Mouse (Mus musculus) intestine, postnatal 0 days (tissue): ENCODE measurements at regions not wholly inside any gene's neighbourhood (a gene's known extent, or its start where the extent isn't known, plus 50 kb on each side); places are given as distances from the start of the nearest gene placed in this dataset.

Experiments
- ATAC-seq: fragments of 200-750 bp; cut with Nextera tagmentation; 2 replicates; pipeline ENCODE4 v1.8.0; 2017; ENCODE audit warnings: mild to moderate bottlenecking, moderate TSS enrichment, moderate library complexity
- H3K27ac ChIP-seq: fragments of 300-500 bp; sonication (generic); 2 replicates; pipeline ENCODE4 v1.5.1; 2014; ENCODE audit warnings: mild to moderate bottlenecking, low read depth, low read length, moderate library complexity
- H3K27me3 ChIP-seq: fragments of 300-500 bp; sonication (generic); replicated peaks from 2 replicates; pipeline ENCODE4 v1.6.1; 2014; ENCODE audit warnings: low read length, mixed read lengths; ENCODE audit not compliant: control insufficient read depth, insufficient read depth
- H3K36me3 ChIP-seq: fragments of 300-500 bp; sonication (generic); 2 replicates; pipeline ENCODE4 v1.6.1; 2014; ENCODE audit warnings: mild to moderate bottlenecking, moderate library complexity; ENCODE audit not compliant: control insufficient read depth, insufficient read depth
- H3K4me1 ChIP-seq: fragments of 300-500 bp; sonication (generic); replicated peaks from 2 replicates; pipeline ENCODE4 v1.6.1; 2014; ENCODE audit warnings: antibody characterized with exemption, low read length, mixed read lengths; ENCODE audit not compliant: control insufficient read depth, insufficient read depth
- H3K4me2 ChIP-seq: fragments of 300-500 bp; sonication (generic); replicated peaks from 2 replicates; pipeline ENCODE4 v1.6.1; 2014; ENCODE audit warnings: low read depth, mild to moderate bottlenecking, moderate library complexity
- H3K4me3 ChIP-seq: fragments of 300-500 bp; sonication (generic); 2 replicates; pipeline ENCODE4 v1.5.1; 2014; ENCODE audit warnings: low read depth, low read length
- H3K9ac ChIP-seq: fragments of 300-500 bp; sonication (generic); 2 replicates; pipeline ENCODE4 v1.6.1; 2014; ENCODE audit warnings: mild to moderate bottlenecking, low read depth, low read length
- H3K9me3 ChIP-seq: fragments of 300-500 bp; sonication (generic); 2 replicates; pipeline ENCODE4 v1.6.1; 2016; ENCODE audit warnings: mixed run types; ENCODE audit not compliant: control insufficient read depth
- CTCF ChIP-seq: sonication (generic); IDR thresholded peaks from 2 replicates; pipeline ENCODE4 v1.5.1; 2016; ENCODE audit warnings: low read depth, mild to moderate bottlenecking, control low read depth, antibody characterized with exemption, moderate library complexity
- WGBS: fragments of 180-500 bp; shearing (Covaris S2); extraction: QIAGEN DNeasy Blood & Tissue Kit; methylation state at CpG from one replicate; pipeline ENCODE4 v1.1.7; 2014; 5-methylcytosine and 5-hydroxymethylcytosine counted together

GRCm38 (mm10) chr14:98414201-98414600, 244.6 kb upstream of the Dach1 start:
- ATAC-seq, result no peak
- no peak overlapping the region for H3K27ac ChIP-seq
- H3K4me1 ChIP-seq, result no peaks in the 10 kb centered on the region
- H3K4me2 ChIP-seq, result no peak overlapping the region
- peak; percentile 59 for TF ChIP-seq CTCF
- no peaks in the 10 kb centered on the region for H3K36me3 ChIP-seq
- H3K9me3 ChIP-seq, result no peaks in the 10 kb centered on the region
- H3K4me3 ChIP-seq, result no peak overlapping the region
- no peak overlapping the region for H3K9ac ChIP-seq
- 61% methylated on average over 7 of the region's 7 CpGs for WGBS
- H3K27me3 ChIP-seq, result no peaks in the 10 kb centered on the region

- H3K9me3 ChIP-seq, result no peaks in the 10 kb centered on the region
- no peak overlapping the region for H3K27ac ChIP-seq
- no peaks in the 10 kb centered on the region for H3K36me3 ChIP-seq
- WGBS, result 31% methylated on average over 3 of the region's 3 CpGs
- H3K4me3 ChIP-seq, result no peak overlapping the region
- no peak overlapping the region for H3K4me2 ChIP-seq
- TF ChIP-seq CTCF, result no peak
- H3K4me1 ChIP-seq, result no peaks in the 10 kb centered on the region
- no peaks in the 10 kb centered on the region for H3K27me3 ChIP-seq
- peak; percentile 83 for ATAC-seq
- no peak overlapping the region for H3K9ac ChIP-seq
Measured at GRCm38 (mm10) chr14:98405936-98406635, 236.5 kb upstream of the Dach1 start.

- Histone ChIP-seq H3K27ac (no peak overlapping the region), H3K27me3 (no peaks in the 10 kb centered on the region), H3K9me3 (no peaks in the 10 kb centered on the region), H3K4me3 (no peak overlapping the region), H3K36me3 (no peaks in the 10 kb centered on the region), H3K9ac (no peak overlapping the region), H3K4me1 (no peaks in the 10 kb centered on the region), H3K4me2 (no peak overlapping the region)
- no peak for ATAC-seq
- 91% methylated on average over 5 of the region's 5 CpGs for WGBS
- TF ChIP-seq CTCF, result no peak
Measured at GRCm38 (mm10) chr14:98404026-98404425, 234.5 kb upstream of the Dach1 start.

DNA sequence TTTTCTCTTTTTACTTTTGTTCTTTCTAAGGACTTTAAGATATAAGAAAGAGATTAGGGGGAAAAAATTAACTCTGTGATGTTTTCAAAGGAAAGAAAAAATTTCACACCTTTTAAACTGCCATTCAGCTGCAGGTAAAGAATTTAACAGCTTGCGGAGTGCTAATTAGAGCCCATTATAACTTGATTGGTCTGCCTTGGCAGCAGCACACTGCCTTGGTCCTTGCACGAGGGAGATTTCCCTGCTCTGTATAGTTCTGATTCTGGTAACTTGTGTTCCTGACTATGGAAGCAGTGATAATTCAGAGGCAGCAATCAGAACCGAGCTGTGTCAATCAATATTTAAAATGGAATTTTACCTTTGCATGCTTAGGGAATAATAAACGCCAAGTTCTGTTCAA, 218.3 kb upstream of the Dach1 start:
- 50% methylated on average over 4 of the region's 4 CpGs for WGBS
- Histone ChIP-seq H3K4me3 (no peak overlapping the region), H3K4me1 (no peaks in the 10 kb centered on the region), H3K4me2 (no peak overlapping the region), H3K9ac (no peak overlapping the region), H3K36me3 (no peaks in the 10 kb centered on the region), H3K9me3 (no peaks in the 10 kb centered on the region), H3K27ac (no peak overlapping the region), H3K27me3 (no peaks in the 10 kb centered on the region)
- no peak for ATAC-seq
- TF ChIP-seq CTCF, result no peak
